Mouse (Mus musculus) small intestine, adult 2 months (tissue): ENCODE measurements around the gene Prr5l.

ENCODE experiments used
- CTCF ChIP-seq: fragments of 200-500 bp; IDR thresholded peaks from 2 replicates; pipeline ENCODE4 v1.5.1; 2012; ENCODE audit warnings: low read depth, mild to moderate bottlenecking, control low read depth, inconsistent platforms, low read length, moderate library complexity, mixed read lengths; ENCODE audit not compliant: insufficient replicate concordance, insufficient read length; ENCODE audit errors: extremely low read depth
- POLR2A ChIP-seq: fragments of 200-500 bp; IDR thresholded peaks from 2 replicates; pipeline ENCODE4 v1.6.1; 2012; ENCODE audit warnings: low read depth, mild to moderate bottlenecking, control low read depth, inconsistent platforms, low read length, moderate library complexity

- TF ChIP-seq POLR2A (no peak), CTCF (no peak)
Observed at GRCm38 (mm10) chr2:101717162-101717561, 165.7 kb downstream of the Prr5l start.
